In genomic region chr10:80602698-80603325, GRCm38 (mm10) we compare ENCODE assay signal across 8 mouse cellular contexts. TPM values are rescaled to one million over a fixed set of nuclear protein-coding genes. Genes with fewer than 3 reads are reported as not detected.
DNase-seq lines count a peak whose midpoint lies in the region; ATAC-seq lines count a peak whose summit lies in the region.

Gene Scamp4, plus strand, starts transcription at chr10:80602872.
Gene Adat3, plus strand, starts transcription at chr10:80602880.

- peak within 1 kb of the TSS; percentile 97 for H3K4me2 ChIP-seq in hindbrain, embryonic 13.5 days

- peak; percentile 98 for DNase-seq in Muller cell, postnatal 12 days (ENCODE audit: inconsistent ontology term)
- DNase-seq in cerebellum, adult 9-11 months: peak; percentile 94
- peak; percentile 90 to 95 for DNase-seq in frontal cortex, postnatal 10 days (ENCODE audit: low spot score in 2 of 2)
- peak; percentile 85 to 96 for DNase-seq in layer of hippocampus, postnatal 25 days (ENCODE audit: extremely low spot score in 1 of 2, low spot score in 1 of 2)
- peak; percentile 94 for DNase-seq in lung, postnatal 25 days (ENCODE audit: low spot score)
- DNase-seq in retina, embryonic 14.5 days (ENCODE audit: low spot score): peak; percentile 96
- DNase-seq in thymus, postnatal 4 days: peak; percentile 96

- peak within 1 kb of the TSS; percentile 87 for H3K9ac ChIP-seq in hindbrain, embryonic 13.5 days

- 0 out of 2 replicates have a peak, but pooled peaks cover 4% of the 10 kb centered on the region for H3K27me3 ChIP-seq in hindbrain, embryonic 13.5 days

- peaks cover 19% of the 10 kb centered on the region for H3K4me1 ChIP-seq in hindbrain, embryonic 13.5 days (replicated peaks)

- H3K9me3 ChIP-seq in hindbrain, embryonic 13.5 days: no peaks in the 10 kb centered on the region

- peaks cover 20% of the 10 kb centered on the region for H3K36me3 ChIP-seq in hindbrain, embryonic 13.5 days

- H3K4me3 ChIP-seq in hindbrain, embryonic 13.5 days: peak within 1 kb of the TSS; percentile 65

- under 1% methylated on average over 54 of the region's 54 CpGs for WGBS in hindbrain, embryonic 13.5 days

- ATAC-seq in hindbrain, embryonic 13.5 days (ENCODE audit: low FRiP score): peak; percentile 96

- peak within 1 kb of the TSS; percentile 91 for H3K27ac ChIP-seq in hindbrain, embryonic 13.5 days

RNA-seq across cellular contexts. Expression of gene Scamp4, which starts in this region (rescaled TPM):
- 65.1 and 67.5 TPM in 2 replicates for polyA plus RNA-seq in hindbrain, embryonic 13.5 days (2015; fragmentation: Nextera tagmentation; extraction: Ambion mirVana)
- 10 to 100 TPM; 44.1 to 45.5 TPM for total RNA-seq in layer of hippocampus, postnatal 25 days (2021)

RNA-seq across cellular contexts. Expression of gene Adat3, which starts in this region (rescaled TPM):
- 4.4 and 6.4 TPM in 2 replicates for polyA plus RNA-seq in hindbrain, embryonic 13.5 days (2015; fragmentation: Nextera tagmentation; extraction: Ambion mirVana)
- 1 to 10 TPM; 1.7 to 1.8 TPM for total RNA-seq in layer of hippocampus, postnatal 25 days (2021)

Comparison
In these comparisons a context has a peak if more than half of its experiments do, and no peak if none do; other contexts are left out.
1. Peak in every context shown above with its lines: DNase-seq, ATAC-seq, H3K4me3 ChIP-seq and H3K27ac ChIP-seq.